Mouse (Mus musculus): Measurements from ENCODE around the gene Rap1a. TPM values are rescaled to one million over a fixed set of nuclear protein-coding genes. Genes with fewer than 3 reads are reported as not detected.

The Rap1a gene
- 100 to 1,000 TPM; 168 to 210 TPM for polyA plus RNA-seq (2017; shearing (Covaris generic))

- ATAC-seq, result peak; percentile 41
Measured at GRCm38 (mm10) chr3:105801191-105802166, at the start of gene Rap1a. TSS of gene Rap1a (minus strand) at chr3:105801336.

GRCm38 (mm10) chr3:105846294-105847069, 45.3 kb upstream of the Rap1a start:
- ATAC-seq, result no peak

DNA sequence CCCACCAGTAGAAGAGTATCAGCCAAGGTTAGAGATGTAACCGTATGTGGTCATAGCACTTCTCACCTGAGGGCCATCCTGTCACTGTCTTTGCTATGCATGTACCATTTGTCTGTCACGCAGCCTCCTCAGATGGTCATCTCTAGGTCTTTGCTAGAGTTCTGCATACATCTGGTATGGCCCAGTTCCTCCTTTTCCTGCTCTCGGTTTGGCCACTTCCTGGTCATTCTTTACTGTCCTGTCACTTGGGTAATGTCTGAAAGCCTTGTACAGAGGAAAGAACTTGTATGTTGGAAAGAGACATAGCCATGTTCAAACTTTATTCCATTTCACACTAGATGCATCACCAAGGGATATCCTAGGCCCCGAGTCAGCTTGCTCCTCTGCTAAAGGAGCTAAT, 38.7 kb upstream of the Rap1a start:
- no peak for ATAC-seq

DNA sequence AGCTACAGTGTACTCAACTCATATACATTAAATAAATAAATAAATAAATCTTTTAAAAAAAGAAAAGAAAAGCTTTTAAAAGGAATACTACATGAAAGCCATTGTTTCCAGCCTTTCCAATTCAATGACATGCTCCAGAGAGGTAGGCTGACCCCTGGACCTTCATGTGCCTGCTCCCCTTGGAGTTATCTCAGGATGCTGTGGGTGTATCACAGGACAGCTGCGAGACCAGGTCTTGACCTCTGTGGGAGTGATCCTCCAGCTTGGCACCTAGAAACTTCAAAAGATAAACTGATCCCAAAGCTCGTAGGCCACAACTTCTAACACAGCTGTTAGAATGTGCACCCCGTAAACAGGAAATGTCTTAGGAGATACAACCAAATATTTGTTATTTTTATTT, 37.5 kb upstream of the Rap1a start:
- ATAC-seq, result no peak

DNA sequence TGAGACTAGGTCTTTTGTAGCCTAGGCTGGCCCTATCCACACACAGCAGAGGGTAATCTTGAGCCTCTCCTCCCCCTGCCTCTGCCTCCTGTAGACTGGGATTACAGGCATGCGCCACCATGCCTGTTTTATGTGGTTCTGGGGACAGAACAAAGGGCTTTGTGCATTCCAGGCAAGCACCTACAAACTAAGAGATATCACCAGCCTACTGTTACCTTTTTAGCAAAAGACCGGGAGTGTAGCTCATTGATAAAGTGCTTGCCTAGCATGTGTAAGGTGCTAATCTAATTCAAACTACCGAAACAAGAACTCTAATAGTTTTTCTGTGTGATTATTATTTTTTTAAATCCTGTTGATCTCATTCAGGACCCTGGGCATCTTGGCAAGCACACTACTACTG, 35.7 kb upstream of the Rap1a start:
- no peak for ATAC-seq

DNA sequence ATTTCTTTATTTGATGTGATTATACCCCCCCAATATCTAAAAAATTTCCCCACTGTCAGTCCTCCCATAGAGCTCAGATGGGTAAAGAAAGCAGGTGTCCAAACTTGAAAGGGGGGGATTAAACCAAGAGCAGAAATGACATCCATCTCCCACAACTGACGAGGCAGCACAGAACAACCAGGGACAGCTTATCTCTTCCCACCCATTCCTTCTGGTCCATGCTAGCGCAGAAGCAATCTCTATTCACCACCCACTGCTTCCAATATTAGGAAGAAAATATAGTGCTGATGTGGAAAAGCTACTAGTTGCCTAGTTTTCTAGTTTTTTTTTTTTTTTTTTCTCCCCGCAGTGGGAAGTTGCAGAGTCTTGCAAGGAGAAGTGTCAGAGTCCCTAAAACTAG, 34.7 kb upstream of the Rap1a start:
- no peak for ATAC-seq

DNA sequence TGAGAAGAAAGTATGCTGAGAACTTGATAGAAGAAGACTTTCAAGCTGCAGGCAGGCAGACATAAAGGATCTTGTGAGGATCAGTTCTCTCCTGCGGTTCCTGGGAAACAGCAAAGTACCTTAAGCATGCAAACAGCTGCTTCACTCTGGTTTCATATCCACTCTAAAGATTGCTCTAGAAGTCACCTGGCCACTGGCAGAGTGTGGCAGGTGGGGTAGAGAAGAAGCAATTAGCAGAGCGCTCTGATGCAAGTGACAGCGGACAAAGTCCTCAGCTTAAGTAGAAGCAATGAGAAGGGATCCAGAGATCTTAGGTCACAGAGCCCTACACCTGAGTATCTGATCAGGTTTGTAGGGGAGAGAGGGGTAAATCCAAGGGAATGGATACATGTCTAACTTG, 30.4 kb upstream of the Rap1a start:
- no peak for ATAC-seq

DNA sequence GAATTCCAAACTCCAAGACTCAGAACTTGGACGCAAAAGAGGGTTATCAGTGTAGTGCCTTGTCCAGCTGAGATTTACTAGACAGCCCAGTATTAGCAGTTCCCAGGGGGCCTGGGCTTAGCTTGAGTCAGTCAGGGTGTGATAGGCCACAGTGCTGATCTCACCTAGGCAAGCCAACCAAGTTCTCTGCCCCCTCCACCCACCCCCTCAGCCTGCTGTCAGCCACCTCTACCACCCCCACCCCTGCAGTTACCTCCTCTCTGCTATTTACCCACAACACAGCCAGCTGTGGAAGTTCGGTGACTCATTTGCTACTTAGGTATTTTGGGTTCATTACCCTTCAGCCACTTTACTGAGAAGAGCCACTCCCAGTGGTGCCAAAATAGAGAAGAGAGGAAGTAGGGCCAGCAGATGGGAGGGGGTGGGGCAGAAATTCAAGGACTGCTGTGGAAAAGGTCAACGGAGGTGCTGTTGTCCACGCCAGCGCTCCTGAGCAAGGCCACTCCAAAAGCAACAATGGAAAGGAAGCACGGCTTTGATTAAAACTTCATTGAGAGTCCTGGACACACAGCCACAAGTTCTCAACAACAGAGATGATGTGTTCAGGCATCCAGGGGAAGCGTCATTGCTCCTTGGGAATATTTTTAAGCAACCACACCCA, 24.5 kb upstream of the Rap1a start:
- ATAC-seq, result peak; percentile 83

DNA sequence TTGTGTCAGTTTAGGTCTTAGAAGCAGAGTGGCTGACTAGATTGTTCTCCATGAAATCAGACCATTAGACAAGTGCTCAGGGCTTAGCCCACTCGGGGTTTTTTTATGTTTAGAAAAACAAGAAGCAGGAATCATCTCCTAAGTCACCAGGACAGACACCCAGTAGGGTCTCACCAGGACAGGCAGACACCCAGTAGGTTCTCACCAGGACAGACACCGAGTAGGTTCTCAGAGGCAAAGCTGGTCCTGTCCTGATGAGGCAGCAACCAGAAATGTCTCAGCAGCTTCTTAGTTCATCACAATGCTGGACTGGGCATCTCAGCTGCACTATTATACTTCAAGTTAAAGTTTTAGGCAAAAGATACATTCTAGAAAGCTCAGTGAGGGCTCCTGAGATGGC, 23.6 kb upstream of the Rap1a start:
- ATAC-seq, result no peak

GRCm38 (mm10) chr3:105824103-105824502, 23.0 kb upstream of the Rap1a start:
- ATAC-seq, result no peak

GRCm38 (mm10) chr3:105823609-105824008, 22.5 kb upstream of the Rap1a start:
- no peak for ATAC-seq

- ATAC-seq, result no peak
Measured at GRCm38 (mm10) chr3:105821504-105821903, 20.4 kb upstream of the Rap1a start.

- no peak for ATAC-seq
Measured at GRCm38 (mm10) chr3:105820272-105820671, 19.1 kb upstream of the Rap1a start.

DNA sequence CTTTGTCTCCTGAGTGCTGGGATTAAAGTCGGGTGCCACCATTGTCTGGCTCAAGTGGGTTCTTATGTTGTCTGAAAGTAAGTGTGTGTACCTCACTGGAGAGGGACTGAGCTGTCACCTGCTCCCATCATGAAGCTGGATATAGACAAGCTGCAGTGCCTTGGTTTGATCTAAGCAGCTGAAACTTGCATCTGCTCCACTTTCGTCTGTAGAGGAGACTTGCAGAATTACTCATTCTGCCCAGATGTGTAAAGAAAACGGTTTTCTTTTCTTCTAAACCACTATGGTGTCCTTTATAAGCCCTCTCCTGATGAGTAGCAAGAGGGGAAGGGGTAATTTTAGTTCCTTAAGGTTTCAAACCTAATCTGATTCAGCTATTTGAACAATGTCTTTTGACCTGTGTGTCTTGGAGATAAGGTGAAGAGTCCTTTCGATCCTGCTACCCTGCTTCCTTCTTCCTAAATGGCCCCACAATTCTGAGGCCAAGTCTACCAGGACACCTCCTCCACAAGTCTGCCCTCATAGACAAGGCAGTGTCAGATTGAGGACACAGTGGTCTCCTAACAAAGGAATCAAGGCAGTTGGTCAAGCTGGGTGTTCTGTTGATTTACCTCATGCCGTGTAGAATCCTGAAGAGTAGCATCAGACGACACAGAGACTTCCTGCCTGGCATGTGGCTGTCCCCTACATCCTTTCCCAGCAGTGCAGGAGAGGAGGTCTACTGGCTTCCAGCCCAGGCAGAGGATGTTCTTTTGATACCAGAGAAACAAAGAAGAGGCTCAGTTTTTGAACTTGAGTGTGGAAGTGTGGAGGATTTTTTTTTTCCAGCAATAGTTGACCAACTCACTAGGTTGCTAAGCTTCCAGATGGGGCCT, 17.2 kb upstream of the Rap1a start:
- no peak for ATAC-seq

DNA sequence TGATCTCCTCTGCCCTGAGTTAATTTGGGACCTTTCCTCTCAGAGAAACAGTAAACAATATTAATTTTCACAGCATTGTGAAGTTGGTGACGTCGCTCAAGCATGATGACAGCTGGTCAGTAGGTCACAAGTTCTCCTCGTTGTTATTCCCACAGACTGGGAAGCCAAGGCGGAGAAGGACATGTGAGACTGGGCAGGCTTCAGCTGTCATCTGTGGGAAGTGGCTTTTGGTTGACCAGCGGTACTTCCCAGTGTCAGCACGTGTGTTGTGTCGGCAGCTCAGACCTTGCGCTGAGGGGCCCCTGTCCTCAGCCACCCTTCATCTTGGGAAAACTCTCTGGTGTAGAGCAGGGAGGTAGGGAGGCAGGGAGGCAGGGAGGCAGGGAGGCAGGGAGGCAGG, 15.0 kb upstream of the Rap1a start:
- no peak for ATAC-seq

DNA sequence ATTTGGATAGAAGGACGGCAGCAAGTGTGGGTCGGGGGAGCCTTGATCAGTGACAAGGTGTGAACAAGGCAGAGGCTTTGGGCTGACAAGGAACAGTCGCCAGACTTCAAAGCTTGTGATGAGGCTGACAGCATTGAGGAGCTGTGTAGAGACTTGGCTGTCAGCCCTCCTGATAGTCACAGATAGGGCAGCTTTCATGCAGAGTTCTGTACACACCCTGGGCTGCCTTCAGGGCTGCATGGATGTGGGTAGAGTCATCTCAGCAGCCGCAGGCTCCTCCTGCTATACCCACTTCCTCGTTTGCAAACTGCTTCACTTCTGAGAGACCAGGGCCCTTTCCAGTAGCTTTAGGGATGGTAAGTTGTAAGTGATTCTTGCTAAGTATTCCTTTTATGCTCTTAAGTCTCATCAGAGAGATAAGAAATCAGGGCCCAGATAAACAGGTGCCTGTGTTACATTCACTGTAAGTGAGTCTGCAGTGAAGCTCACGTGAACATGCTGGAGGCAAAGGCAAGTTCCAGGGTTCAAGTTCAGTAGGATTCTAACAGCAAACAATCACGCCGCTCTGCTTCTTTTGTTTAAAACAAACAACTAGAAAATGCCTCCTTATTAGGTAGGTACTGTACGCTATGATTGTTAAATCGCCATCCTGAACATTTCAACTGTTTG, 14.2 kb upstream of the Rap1a start:
- ATAC-seq, result peak; percentile 98

GRCm38 (mm10) chr3:105811146-105811545, 10.0 kb upstream of the Rap1a start:
- no peak for ATAC-seq

GRCm38 (mm10) chr3:105808179-105809037, 7.3 kb upstream of the Rap1a start:
- no peak for ATAC-seq

DNA sequence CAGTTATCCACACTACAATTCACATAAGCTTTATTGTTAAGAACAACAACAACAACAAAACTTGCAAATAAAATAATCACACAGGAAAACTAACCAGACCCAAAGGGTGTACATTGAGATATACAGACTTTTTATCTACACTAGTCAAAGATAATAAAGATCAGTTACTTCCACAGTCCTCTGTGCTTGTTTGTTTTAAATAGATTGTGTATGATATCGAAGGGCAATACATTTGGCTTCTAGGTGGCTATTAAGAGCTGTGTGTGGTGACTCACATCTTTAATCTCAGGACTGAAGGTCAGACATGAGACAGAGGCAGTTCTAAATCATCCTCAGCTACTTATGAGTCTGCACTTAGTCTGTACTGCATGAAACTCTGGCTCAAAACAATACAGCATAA, 6.5 kb upstream of the Rap1a start:
- no peak for ATAC-seq

DNA sequence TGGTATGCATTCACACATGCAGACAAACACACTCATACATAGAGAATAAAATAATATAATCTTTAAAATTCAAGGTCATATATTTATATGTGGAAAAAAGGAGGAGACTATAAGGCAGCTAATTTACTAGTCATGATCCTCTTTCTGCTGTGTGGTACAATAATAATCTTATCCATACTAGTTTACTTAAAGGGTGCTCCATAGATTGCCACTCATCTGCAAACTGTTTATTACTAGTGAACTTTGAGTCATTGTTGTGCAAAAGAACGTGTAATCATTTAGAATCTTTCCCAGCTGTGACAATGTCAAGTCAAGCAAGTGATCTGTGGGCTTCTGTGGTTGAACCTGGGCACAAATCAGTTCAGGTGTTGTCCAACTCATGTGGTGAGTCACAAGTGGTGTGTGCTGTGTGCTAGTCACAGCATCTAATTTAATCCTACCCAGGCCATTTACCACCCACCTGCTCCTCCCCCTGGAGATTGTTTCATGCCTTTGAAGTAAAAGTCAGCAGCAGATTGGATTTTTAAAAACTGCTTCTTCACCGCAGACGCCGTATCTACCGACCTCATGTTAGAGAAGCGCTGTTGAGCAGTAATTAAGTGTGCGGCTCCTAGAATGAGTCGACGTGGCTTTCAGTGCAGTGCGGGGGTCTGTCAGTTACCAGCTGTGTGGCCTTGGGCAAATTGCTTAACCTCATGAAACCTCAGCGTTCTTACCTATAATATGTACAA, 5.5 kb upstream of the Rap1a start:
- ATAC-seq, result no peak
